ENCODE assay signal across 9 mouse cellular contexts in the genomic region with DNA sequence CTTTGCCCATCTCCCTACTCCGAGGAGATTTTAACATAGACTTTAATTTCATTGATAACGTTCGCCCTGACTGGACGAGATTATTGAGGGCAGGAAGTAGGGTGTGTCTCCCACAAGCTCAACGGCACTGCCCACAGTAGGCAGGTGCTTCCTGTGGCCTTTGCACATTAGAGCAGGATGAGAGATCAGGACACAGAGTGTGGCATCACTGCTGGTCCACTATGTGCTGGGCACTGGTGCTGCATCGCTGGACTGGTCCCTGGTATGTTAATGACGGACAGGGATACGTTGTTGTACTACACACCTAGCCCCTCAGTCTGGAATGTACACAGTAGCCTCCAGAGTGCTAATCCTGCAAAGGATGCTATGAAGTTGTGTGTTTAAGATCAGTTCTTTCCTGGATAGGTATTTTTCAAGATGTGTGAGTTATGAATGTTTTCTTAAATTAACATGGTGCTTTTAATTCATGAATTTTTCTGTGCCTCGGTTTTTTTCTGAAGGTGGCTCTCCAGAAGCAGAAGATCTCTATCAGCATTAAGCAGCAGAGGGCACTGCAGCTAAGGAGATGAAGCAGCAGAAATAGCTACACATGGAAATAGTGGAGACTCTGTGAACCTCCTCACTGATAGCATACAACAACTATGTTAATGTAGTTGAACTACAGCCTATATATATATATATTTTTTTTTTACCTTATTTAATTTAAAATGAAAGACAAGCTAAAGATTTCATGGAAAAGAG.
A peak's percentile ranks its signal among the peaks of the same experiment; 100 is the strongest.
DNase-seq lines count a peak whose midpoint lies in the region; ATAC-seq lines count a peak whose summit lies in the region.
"Had no signal": no experiment of that assay in that cellular context is flagged by ENCODE, and none has a peak within 500 bp of the region (broad histone marks: within the 10 kb centered on the region; RNA-seq: fewer than 3 reads in every experiment).

No protein-coding gene starts in this region.

- H3K27me3 ChIP-seq in limb, embryonic 11.5 days (ENCODE audit: control insufficient read depth, insufficient read depth, low read length), result no peaks in the 10 kb centered on the region
- H3K27me3 ChIP-seq in limb, embryonic 10.5 days (ENCODE audit: low read depth, poor library complexity, severe bottlenecking), result no peaks in the 10 kb centered on the region
- H3K27me3 ChIP-seq in forebrain, embryonic 14.5 days (replicated peaks; ENCODE audit: control insufficient read depth, insufficient read depth, low read length), result no peaks in the 10 kb centered on the region
- no peaks in the 10 kb centered on the region for H3K27me3 ChIP-seq in hindbrain, embryonic 15.5 days
- H3K27me3 ChIP-seq in midbrain, embryonic 14.5 days (ENCODE audit: control insufficient read depth, insufficient read depth, low read length), result no peaks in the 10 kb centered on the region

- ATAC-seq in limb, embryonic 11.5 days (ENCODE audit: insufficient number of reproducible peaks, low FRiP score, low TSS enrichment, low read depth), result no peak
- ATAC-seq in forebrain, embryonic 14.5 days, result peak; percentile 55; the same call in 1 of the 2 replicates
- peak; percentile 40; the same call in 1 of the 2 replicates for ATAC-seq in hindbrain, embryonic 15.5 days (ENCODE audit: low FRiP score, low read depth)
- ATAC-seq in midbrain, embryonic 14.5 days (ENCODE audit: low FRiP score, low TSS enrichment), result peak; percentile 68; the same call in 1 of the 2 replicates

- intact Hi-C loops in left cerebral cortex, postnatal 36 days (cut with DNase I), result loop anchor here (2.0 to 5.0 kb wide), 2 partner anchors 224 to 268 kb away; a partner anchor contains a TSS

- H3K9me3 ChIP-seq in limb, embryonic 11.5 days (ENCODE audit: control insufficient read depth, low read length), result no peaks in the 10 kb centered on the region
- H3K9me3 ChIP-seq in limb, embryonic 10.5 days (replicated peaks), result no peaks in the 10 kb centered on the region
- H3K9me3 ChIP-seq in forebrain, embryonic 14.5 days (replicated peaks; ENCODE audit: control insufficient read depth, low read length), result 0 out of 2 replicates have a peak, but pooled peaks cover 6% of the 10 kb centered on the region
- H3K9me3 ChIP-seq in hindbrain, embryonic 15.5 days, result 0 out of 2 replicates have a peak, but pooled peaks cover 10% of the 10 kb centered on the region
- H3K9me3 ChIP-seq in midbrain, embryonic 14.5 days (ENCODE audit: control insufficient read depth, low read length), result peaks cover 9% of the 10 kb centered on the region; the same call in 1 of the 2 replicates

- H3K4me1 ChIP-seq in limb, embryonic 11.5 days (ENCODE audit: control insufficient read depth, insufficient read depth, low read length), result no peaks in the 10 kb centered on the region
- H3K4me1 ChIP-seq in limb, embryonic 10.5 days, result no peaks in the 10 kb centered on the region
- H3K4me1 ChIP-seq in forebrain, embryonic 14.5 days (ENCODE audit: control insufficient read depth, insufficient read depth, low read length), result peaks cover 10% of the 10 kb centered on the region; the same call in 1 of the 2 replicates
- 0 out of 2 replicates have a peak, but pooled peaks cover 3% of the 10 kb centered on the region for H3K4me1 ChIP-seq in hindbrain, embryonic 15.5 days (replicated peaks)
- H3K4me1 ChIP-seq in midbrain, embryonic 14.5 days (ENCODE audit: control insufficient read depth, insufficient read depth, low read length), result no peaks in the 10 kb centered on the region

- no peak overlapping the region for H3K4me3 ChIP-seq in limb, embryonic 11.5 days (ENCODE audit: low read depth, low read length)
- H3K4me3 ChIP-seq in limb, embryonic 10.5 days, result no peak overlapping the region
- H3K4me3 ChIP-seq in forebrain, embryonic 14.5 days (ENCODE audit: low read depth, low read length), result no peak overlapping the region
- no peak overlapping the region for H3K4me3 ChIP-seq in hindbrain, embryonic 15.5 days
- no peak overlapping the region for H3K4me3 ChIP-seq in midbrain, embryonic 14.5 days (replicated peaks; ENCODE audit: low read depth, low read length)

- no peaks in the 10 kb centered on the region for H3K36me3 ChIP-seq in limb, embryonic 11.5 days (ENCODE audit: control insufficient read depth, insufficient read depth, low read length)
- H3K36me3 ChIP-seq in limb, embryonic 10.5 days, result no peaks in the 10 kb centered on the region
- H3K36me3 ChIP-seq in forebrain, embryonic 14.5 days (ENCODE audit: control insufficient read depth, insufficient read depth, low read length), result no peaks in the 10 kb centered on the region
- no peaks in the 10 kb centered on the region for H3K36me3 ChIP-seq in hindbrain, embryonic 15.5 days
- H3K36me3 ChIP-seq in midbrain, embryonic 14.5 days (ENCODE audit: control insufficient read depth, insufficient read depth, low read length), result no peaks in the 10 kb centered on the region

- 67% methylated on average over 9 of the region's 9 CpGs for WGBS in limb, embryonic 11.5 days
- 66% methylated on average over 9 of the region's 9 CpGs for WGBS in limb, embryonic 10.5 days
- 72% methylated on average over 9 of the region's 9 CpGs for WGBS in forebrain, embryonic 14.5 days
- 68% methylated on average over 9 of the region's 9 CpGs for WGBS in hindbrain, embryonic 15.5 days
- WGBS in midbrain, embryonic 14.5 days, result 69% methylated on average over 9 of the region's 9 CpGs

- no peak overlapping the region for H3K9ac ChIP-seq in limb, embryonic 11.5 days (ENCODE audit: low read length)
- H3K9ac ChIP-seq in forebrain, embryonic 14.5 days (ENCODE audit: low read length), result no peak overlapping the region
- H3K9ac ChIP-seq in hindbrain, embryonic 15.5 days, result no peak overlapping the region
- no peak overlapping the region for H3K9ac ChIP-seq in midbrain, embryonic 14.5 days (replicated peaks; ENCODE audit: low read length)

- peak; percentile 58 for DNase-seq in limb, embryonic 11.5 days (ENCODE audit: low spot score)
- no peak for DNase-seq in limb, embryonic 10.5 days (ENCODE audit: low spot score)
- peak; percentile 58 for DNase-seq in cerebellum, adult 11 months
- peak; percentile 90 for DNase-seq in forebrain, embryonic 14.5 days (ENCODE audit: low spot score)
- peak; percentile 25 to 57 for DNase-seq in left cerebral cortex, postnatal 36 days (ENCODE audit: low spot score in 2 of 2)
- peak; percentile 85 for DNase-seq in midbrain, embryonic 14.5 days
- DNase-seq in spleen, postnatal 10 days (ENCODE audit: low spot score in 2 of 2), result peak; percentile 32 to 79

- H3K4me2 ChIP-seq in limb, embryonic 11.5 days (ENCODE audit: low read depth, severe bottlenecking), result no peak overlapping the region
- H3K4me2 ChIP-seq in forebrain, embryonic 14.5 days (ENCODE audit: low read length), result no peak overlapping the region
- no peak overlapping the region for H3K4me2 ChIP-seq in hindbrain, embryonic 15.5 days
- H3K4me2 ChIP-seq in midbrain, embryonic 14.5 days (ENCODE audit: low read length), result no peak overlapping the region

- no peak overlapping the region for H3K27ac ChIP-seq in limb, embryonic 11.5 days (replicated peaks; ENCODE audit: low read depth, low read length)
- no peak overlapping the region for H3K27ac ChIP-seq in limb, embryonic 10.5 days
- no peak overlapping the region for H3K27ac ChIP-seq in forebrain, embryonic 14.5 days (ENCODE audit: low read depth, low read length)
- no peak overlapping the region for H3K27ac ChIP-seq in hindbrain, embryonic 15.5 days (replicated peaks)
- no peak overlapping the region for H3K27ac ChIP-seq in midbrain, embryonic 14.5 days (replicated peaks; ENCODE audit: low read depth, low read length)
- H3K27ac ChIP-seq: macrophage had no signal
